Mouse (Mus musculus) heart, embryonic 13.5 days (tissue): ENCODE data around the gene Dab1. TPM values are rescaled to one million over a fixed set of nuclear protein-coding genes. Genes with fewer than 3 reads are reported as not detected.
A peak's percentile ranks its signal among the peaks of the same experiment; 100 is the strongest.

Experiments used
- ATAC-seq: fragments of 200-750 bp; cut with Nextera tagmentation; 2 replicates; pipeline ENCODE4 v1.8.0; 2017; ENCODE audit warnings: moderate TSS enrichment; ENCODE audit not compliant: insufficient number of reproducible peaks, low FRiP score, low TSS enrichment; ENCODE audit errors: extremely low read depth
- H3K27ac ChIP-seq: fragments of 300-500 bp; sonication (generic); replicated peaks from 2 replicates; pipeline ENCODE4 v1.5.1; 2015; ENCODE audit warnings: moderate library complexity, mild to moderate bottlenecking, inconsistent platforms
- H3K27me3 ChIP-seq: fragments of 300-500 bp; sonication (generic); replicated peaks from 2 replicates; pipeline ENCODE4 v1.6.1; 2015; ENCODE audit warnings: mild to moderate bottlenecking, inconsistent platforms
- H3K36me3 ChIP-seq: fragments of 300-500 bp; sonication (generic); 2 replicates; pipeline ENCODE4 v1.6.1; 2015; ENCODE audit warnings: mild to moderate bottlenecking, inconsistent platforms
- H3K4me1 ChIP-seq: fragments of 300-500 bp; sonication (generic); 2 replicates; pipeline ENCODE4 v1.6.1; 2015; ENCODE audit warnings: inconsistent platforms
- H3K4me2 ChIP-seq: fragments of 300-500 bp; sonication (generic); 2 replicates; pipeline ENCODE4 v1.6.1; 2015; ENCODE audit warnings: inconsistent platforms, mild to moderate bottlenecking, moderate library complexity
- H3K4me3 ChIP-seq: fragments of 300-500 bp; sonication (generic); 2 replicates; pipeline ENCODE4 v1.5.1; 2015; ENCODE audit warnings: moderate library complexity, mild to moderate bottlenecking, inconsistent platforms
- H3K9ac ChIP-seq: fragments of 300-500 bp; sonication (generic); 2 replicates; pipeline ENCODE4 v1.6.1; 2015; ENCODE audit warnings: inconsistent platforms, mild to moderate bottlenecking, moderate library complexity
- H3K9me3 ChIP-seq: fragments of 300-500 bp; sonication (generic); 2 replicates; pipeline ENCODE4 v1.6.1; 2016; ENCODE audit warnings: inconsistent platforms
- WGBS: fragments of 180-500 bp; shearing (Covaris S2); methylation state at CpG from one replicate; pipeline ENCODE4 v1.1.7; 2015; ENCODE audit warnings: mixed read lengths; 5-methylcytosine and 5-hydroxymethylcytosine counted together
- polyA plus RNA-seq: library from polyadenylated mRNA; unstranded; fragments of >200 nt; fragmentation: Nextera tagmentation; extraction: Ambion mirVana; gene quantifications from 2 replicates; pipeline ENCODE4 v1.2.1, GENCODE M21; 2015

Gene Dab1
- 0.48 and 0.68 TPM in 2 replicates for polyA plus RNA-seq

- H3K27ac ChIP-seq: no peak within 1 kb of the TSS
- H3K36me3 ChIP-seq: no peaks in the 10 kb centered on the region
- H3K27me3 ChIP-seq: peaks cover 76% of the 10 kb centered on the region
- peak within 1 kb of the TSS; percentile 69 for H3K4me2 ChIP-seq
- ATAC-seq: no peak
- peaks cover 11% of the 10 kb centered on the region; the same call in 1 of the 2 replicates for H3K4me1 ChIP-seq
- no peaks in the 10 kb centered on the region for H3K9me3 ChIP-seq
- under 1% methylated on average over 41 of the region's 41 CpGs for WGBS
- H3K9ac ChIP-seq: no peak within 1 kb of the TSS
- H3K4me3 ChIP-seq: peak within 1 kb of the TSS; percentile 44
Measured at GRCm38 (mm10) chr4:103619321-103619945, at the start of gene Dab1. TSS of gene Dab1 (plus strand) at chr4:103619359.

GRCm38 (mm10) chr4:103571721-103572352 is 47.3 kb upstream of the Dab1 start:
- 52% methylated on average over 4 of the region's 4 CpGs for WGBS

GRCm38 (mm10) chr4:103575556-103575955 is 43.6 kb upstream of the Dab1 start:
- Histone ChIP-seq H3K4me2 (no peak overlapping the region), H3K9ac (no peak overlapping the region), H3K9me3 (no peaks in the 10 kb centered on the region), H3K4me1 (no peaks in the 10 kb centered on the region), H3K27me3 (no peaks in the 10 kb centered on the region), H3K36me3 (no peaks in the 10 kb centered on the region), H3K4me3 (no peak overlapping the region), H3K27ac (no peak overlapping the region)
- 70% methylated on average over 2 of the region's 2 CpGs for WGBS
- no peak for ATAC-seq

More at GRCm38 (mm10) chr4:103571721-103572352, 47.3 kb upstream of the Dab1 start:
- H3K36me3 ChIP-seq: no peaks in the 10 kb centered on the region
- H3K9me3 ChIP-seq: no peaks in the 10 kb centered on the region
- H3K4me3 ChIP-seq: no peak overlapping the region
- H3K9ac ChIP-seq: no peak overlapping the region
- no peak for ATAC-seq
- no peaks in the 10 kb centered on the region for H3K27me3 ChIP-seq
- no peaks in the 10 kb centered on the region for H3K4me1 ChIP-seq
- H3K27ac ChIP-seq: no peak overlapping the region
- H3K4me2 ChIP-seq: no peak overlapping the region

GRCm38 (mm10) chr4:103576305-103576704 is 42.9 kb upstream of the Dab1 start:
- Histone ChIP-seq H3K4me1 (no peaks in the 10 kb centered on the region), H3K27me3 (no peaks in the 10 kb centered on the region), H3K9me3 (no peaks in the 10 kb centered on the region), H3K36me3 (no peaks in the 10 kb centered on the region), H3K4me3 (no peak overlapping the region), H3K27ac (no peak overlapping the region), H3K9ac (no peak overlapping the region), H3K4me2 (no peak overlapping the region)
- WGBS: 66% methylated on average over 6 of the region's 6 CpGs
- ATAC-seq: no peak

GRCm38 (mm10) chr4:103577111-103577815 is 41.9 kb upstream of the Dab1 start:
- no peaks in the 10 kb centered on the region for H3K9me3 ChIP-seq
- no peak overlapping the region for H3K9ac ChIP-seq
- no peak overlapping the region for H3K4me2 ChIP-seq
- H3K36me3 ChIP-seq: no peaks in the 10 kb centered on the region
- H3K4me1 ChIP-seq: no peaks in the 10 kb centered on the region
- 67% methylated on average over 4 of the region's 4 CpGs for WGBS
- H3K27me3 ChIP-seq: no peaks in the 10 kb centered on the region
- H3K4me3 ChIP-seq: no peak overlapping the region
- no peak for ATAC-seq
- no peak overlapping the region for H3K27ac ChIP-seq

GRCm38 (mm10) chr4:103577821-103578220 is 41.3 kb upstream of the Dab1 start:
- no peak for ATAC-seq
- Histone ChIP-seq H3K9me3 (no peaks in the 10 kb centered on the region), H3K9ac (no peak overlapping the region), H3K4me3 (no peak overlapping the region), H3K27ac (no peak overlapping the region), H3K27me3 (no peaks in the 10 kb centered on the region), H3K36me3 (no peaks in the 10 kb centered on the region), H3K4me2 (no peak overlapping the region), H3K4me1 (no peaks in the 10 kb centered on the region)
- WGBS: 71% methylated on average over 7 of the region's 7 CpGs

- 78% methylated on average over 9 of the region's 9 CpGs for WGBS
- Histone ChIP-seq H3K27ac (no peak overlapping the region), H3K9me3 (no peaks in the 10 kb centered on the region), H3K27me3 (no peaks in the 10 kb centered on the region), H3K4me2 (no peak overlapping the region), H3K9ac (no peak overlapping the region), H3K36me3 (no peaks in the 10 kb centered on the region), H3K4me3 (no peak overlapping the region), H3K4me1 (no peaks in the 10 kb centered on the region)
- no peak for ATAC-seq
Measured at GRCm38 (mm10) chr4:103580021-103580420, 39.1 kb upstream of the Dab1 start.

- H3K27ac ChIP-seq: no peak overlapping the region
- no peak overlapping the region for H3K9ac ChIP-seq
- WGBS: 73% methylated on average over 3 of the region's 3 CpGs
- H3K36me3 ChIP-seq: no peaks in the 10 kb centered on the region
- no peaks in the 10 kb centered on the region for H3K9me3 ChIP-seq
- H3K4me2 ChIP-seq: no peak overlapping the region
- H3K27me3 ChIP-seq: peaks cover 41% of the 10 kb centered on the region
- ATAC-seq: no peak
- H3K4me1 ChIP-seq: peaks cover 7% of the 10 kb centered on the region; the same call in 1 of the 2 replicates
- no peak overlapping the region for H3K4me3 ChIP-seq
Measured at GRCm38 (mm10) chr4:103615011-103615410, 4.1 kb upstream of the Dab1 start.

GRCm38 (mm10) chr4:103619946-103620371 is 800 bp downstream of the Dab1 start:
- no peaks in the 10 kb centered on the region for H3K9me3 ChIP-seq
- peak overlapping the region; percentile 44 for H3K4me3 ChIP-seq
- peak overlapping the region; percentile 69 for H3K4me2 ChIP-seq
- peaks cover 79% of the 10 kb centered on the region for H3K27me3 ChIP-seq
- ATAC-seq: peak; percentile 31
- no peaks in the 10 kb centered on the region for H3K36me3 ChIP-seq
- H3K4me1 ChIP-seq: peaks cover 11% of the 10 kb centered on the region; the same call in 1 of the 2 replicates
- H3K9ac ChIP-seq: no peak overlapping the region
- under 1% methylated on average over 28 of the region's 28 CpGs for WGBS
- no peak overlapping the region for H3K27ac ChIP-seq

- no peak overlapping the region for H3K9ac ChIP-seq
- 30% methylated on average over 18 of the region's 18 CpGs for WGBS
- no peaks in the 10 kb centered on the region for H3K9me3 ChIP-seq
- H3K27me3 ChIP-seq: peaks cover 82% of the 10 kb centered on the region
- no peak overlapping the region for H3K27ac ChIP-seq
- no peaks in the 10 kb centered on the region for H3K36me3 ChIP-seq
- H3K4me3 ChIP-seq: no peak overlapping the region
- no peak for ATAC-seq
- H3K4me1 ChIP-seq: peaks cover 11% of the 10 kb centered on the region; the same call in 1 of the 2 replicates
- H3K4me2 ChIP-seq: peak overlapping the region; percentile 69
Measured at GRCm38 (mm10) chr4:103620590-103621155, 1.5 kb downstream of the Dab1 start.

GRCm38 (mm10) chr4:103621586-103621985 is 2.4 kb downstream of the Dab1 start:
- Histone ChIP-seq H3K4me1 (peaks cover 11% of the 10 kb centered on the region; the same call in 1 of the 2 replicates), H3K9me3 (no peaks in the 10 kb centered on the region), H3K27ac (no peak overlapping the region), H3K4me3 (no peak overlapping the region), H3K36me3 (no peaks in the 10 kb centered on the region), H3K27me3 (peaks cover 76% of the 10 kb centered on the region), H3K9ac (no peak overlapping the region), H3K4me2 (no peak overlapping the region)
- WGBS: 32% methylated on average over 5 of the region's 5 CpGs
- ATAC-seq: no peak
